ENCODE assay signal across 23 mouse cellular contexts in genomic region chr2:161064836-161065235, GRCm38 (mm10). TPM values are rescaled to one million over a fixed set of nuclear protein-coding genes. Genes with fewer than 3 reads are reported as not detected.
A peak's percentile ranks its signal among the peaks of the same experiment; 100 is the strongest.
DNase-seq lines count a peak whose midpoint lies in the region; ATAC-seq and TF ChIP-seq lines count a peak whose summit lies in the region.
"Had no signal": no experiment of that assay in that cellular context is flagged by ENCODE, and none has a peak within 500 bp of the region (broad histone marks: within the 10 kb centered on the region; RNA-seq: fewer than 3 reads in every experiment).

No protein-coding gene starts in this region.

- 21% methylated on average over 1 of the region's 1 CpGs for WGBS in liver, embryonic 13.5 days (ENCODE audit: insufficient replicate concordance)
- 37% methylated on average over 1 of the region's 1 CpGs for WGBS in liver, postnatal 0 days (ENCODE audit: insufficient replicate concordance)

- no peak for TF ChIP-seq EP300 in liver, postnatal 0 days (IDR thresholded peaks at IDR 0.05; ENCODE audit: low read depth)

- no peak overlapping the region for H3K27ac ChIP-seq in liver, embryonic 13.5 days
- no peak overlapping the region for H3K27ac ChIP-seq in liver, postnatal 0 days (ENCODE audit: low read depth)
- H3K27ac ChIP-seq: embryonic facial prominence, embryonic 13.5 days; forebrain, embryonic 12.5 days; heart, embryonic 10.5 days; hindbrain, embryonic 12.5 days had no signal

- peaks cover 5% of the 10 kb centered on the region; the same call in 1 of the 2 replicates for H3K36me3 ChIP-seq in liver, embryonic 13.5 days
- H3K36me3 ChIP-seq in liver, postnatal 0 days (replicated peaks; ENCODE audit: insufficient read depth, low read length) = no peaks in the 10 kb centered on the region
- H3K36me3 ChIP-seq: hindbrain, embryonic 12.5 days had no signal

- TF ChIP-seq CTCF in liver, postnatal 0 days (IDR thresholded peaks at IDR 0.05; ENCODE audit: low read depth) = no peak

- peak; percentile 48 for DNase-seq in heart, adult 11 months
- DNase-seq in heart, adult 9 months (ENCODE audit: low spot score in 2 of 2) = no peak
- peak; percentile 8 for DNase-seq in liver, embryonic 13.5 days
- no peak for DNase-seq in liver, postnatal 0 days
- DNase-seq in gastrocnemius, postnatal 36 days = no peak
- DNase-seq in adrenal gland, adult 8-10 months = no peak
- DNase-seq in testis, postnatal 14 days (ENCODE audit: low spot score) = no peak
- DNase-seq: adrenal gland, postnatal 25 days; B cell, adult 2 months; cerebellum, adult 2 months; cerebellum, postnatal 14 days; forebrain, postnatal 0 days; gastrocnemius, postnatal 14 days; heart, postnatal 10 days; heart, postnatal 4 days had no signal

- no peak overlapping the region for H3K4me3 ChIP-seq in liver, embryonic 13.5 days (replicated peaks)
- no peak overlapping the region for H3K4me3 ChIP-seq in liver, postnatal 0 days (ENCODE audit: low read depth, low read length)
- H3K4me3 ChIP-seq: embryonic facial prominence, embryonic 13.5 days; forebrain, embryonic 12.5 days; heart, embryonic 10.5 days; hindbrain, embryonic 12.5 days had no signal

- no peaks in the 10 kb centered on the region for H3K27me3 ChIP-seq in liver, embryonic 13.5 days
- H3K27me3 ChIP-seq in liver, postnatal 0 days (ENCODE audit: insufficient read depth, low read length) = no peaks in the 10 kb centered on the region
- H3K27me3 ChIP-seq: embryonic facial prominence, embryonic 13.5 days; forebrain, embryonic 12.5 days; hindbrain, embryonic 12.5 days had no signal

- peak; percentile 26; the same call in 1 of the 2 replicates for ATAC-seq in common myeloid progenitor, adult 5-6 weeks (replicated peaks; ENCODE audit: low read depth, poor library complexity, severe bottlenecking)
- peak; percentile 66 for ATAC-seq in liver, embryonic 13.5 days (ENCODE audit: low read depth)
- ATAC-seq in liver, postnatal 0 days = 0 out of 2 replicates have a peak, but pooled peaks have one; percentile 31
- ATAC-seq: CD4-positive, CD25-positive, alpha-beta regulatory T cell, adult 4 months; forebrain, postnatal 0 days; hindbrain, embryonic 16.5 days had no signal

- H3K9ac ChIP-seq in liver, embryonic 13.5 days = no peak overlapping the region
- H3K9ac ChIP-seq in liver, postnatal 0 days (replicated peaks) = no peak overlapping the region
- H3K9ac ChIP-seq: embryonic facial prominence, embryonic 13.5 days; forebrain, embryonic 12.5 days; forebrain, postnatal 0 days; hindbrain, embryonic 12.5 days had no signal

- H3K4me1 ChIP-seq in liver, embryonic 13.5 days (replicated peaks) = peaks cover 26% of the 10 kb centered on the region
- H3K4me1 ChIP-seq in liver, postnatal 0 days (ENCODE audit: insufficient read depth) = no peaks in the 10 kb centered on the region

- H3K4me2 ChIP-seq in liver, embryonic 13.5 days = no peak overlapping the region
- no peak overlapping the region for H3K4me2 ChIP-seq in liver, postnatal 0 days (ENCODE audit: low read depth, low read length)
- H3K4me2 ChIP-seq: embryonic facial prominence, embryonic 13.5 days; forebrain, embryonic 12.5 days; hindbrain, embryonic 12.5 days had no signal

- intact Hi-C loops in gastrocnemius, postnatal 36 days (cut with DNase I) = no loop called here

- H3K9me3 ChIP-seq in liver, embryonic 13.5 days (replicated peaks) = no peaks in the 10 kb centered on the region
- no peaks in the 10 kb centered on the region for H3K9me3 ChIP-seq in liver, postnatal 0 days (ENCODE audit: low read length)
- H3K9me3 ChIP-seq: embryonic facial prominence, embryonic 13.5 days; forebrain, embryonic 12.5 days; G1E; heart, embryonic 10.5 days; hindbrain, embryonic 12.5 days had no signal

RNA-seq across cellular contexts. Expression of gene Chd6, which starts 44.0 kb away (rescaled TPM):
- 59.1 and 67.6 TPM in 2 replicates for total RNA-seq in common myeloid progenitor, adult 5-6 weeks (2017)
- polyA plus RNA-seq in liver, embryonic 13.5 days (2015; fragmentation: Nextera tagmentation; extraction: Ambion mirVana) = 4.5 and 5.1 TPM in 2 replicates
- polyA plus RNA-seq in liver, postnatal 0 days (2015; fragmentation: Nextera tagmentation; extraction: Ambion mirVana) = 4.0 and 4.6 TPM in 2 replicates
- total RNA-seq in gastrocnemius, postnatal 36 days (2021) = 10 to 100 TPM; 11.0 to 12.0 TPM
- 10 to 100 TPM; 33.5 to 67.6 (median 45.5) TPM for total RNA-seq in adrenal gland, adult 8-10 months (2022)

Comparison
In these comparisons a context has a peak if more than half of its experiments do, and no peak if none do; other contexts are left out.
1. DNase-seq: peak in heart, adult 11 months (single experiment) and liver, embryonic 13.5 days (single experiment); none in heart, adult 9 months (0 of 2), liver, postnatal 0 days (single experiment), gastrocnemius, postnatal 36 days (0 of 2), adrenal gland, adult 8-10 months (single experiment) and testis, postnatal 14 days (single experiment).
2. Peak in every context shown above with its lines, with median percentiles within 50 percentile points of each other: ATAC-seq.